Mouse (Mus musculus): ENCODE results near the gene Fbxl12.

DNA sequence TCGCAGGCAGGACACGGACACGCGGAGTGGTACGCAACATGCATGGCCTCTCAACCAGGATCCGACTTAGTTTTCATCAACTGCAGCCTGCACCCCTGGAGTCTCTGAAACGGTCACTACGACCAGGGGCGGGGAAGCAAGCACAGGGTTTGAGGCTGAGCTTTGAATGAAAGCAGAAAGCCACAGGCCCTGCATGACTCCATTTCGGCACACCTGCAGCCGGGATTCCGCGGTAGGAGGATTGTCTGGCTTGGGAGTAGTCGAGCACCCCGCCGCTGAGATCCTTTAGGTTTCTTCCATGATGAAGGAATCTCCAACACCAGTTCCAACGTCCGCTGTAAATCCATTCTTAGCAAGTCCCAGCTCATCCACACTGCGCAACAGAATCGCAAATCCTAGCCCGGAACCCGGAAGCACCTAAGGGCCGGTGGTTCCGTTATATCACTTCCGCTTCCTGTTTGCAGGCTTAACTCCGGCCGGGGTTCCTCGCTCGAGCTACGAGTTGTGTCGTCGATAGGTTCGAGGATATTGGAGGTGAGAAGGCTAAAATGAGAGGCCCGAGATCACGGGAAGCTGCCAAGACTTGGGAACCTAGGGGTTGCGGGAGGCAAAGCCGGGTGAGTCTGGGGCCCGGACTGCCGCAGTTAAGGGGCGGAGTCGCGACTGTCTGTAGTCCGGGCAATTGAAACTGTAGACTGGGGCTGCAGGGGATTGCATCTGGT lies at the start of gene Fbxl12:
- TF ChIP-seq CHD2 (IDR thresholded peaks at IDR 0.05; ENCODE audit: low read depth, low read length): no peak
- TF ChIP-seq HCFC1 (IDR thresholded peaks at IDR 0.05; ENCODE audit: borderline replicate concordance, insufficient read depth, low read length): peak; percentile 57; the same call in 1 of the 2 replicates
- no peak for TF ChIP-seq ZNF384 (IDR thresholded peaks at IDR 0.05; ENCODE audit: low read depth, low read length)
- TF ChIP-seq ZC3H11A (IDR thresholded peaks at IDR 0.05; ENCODE audit: borderline replicate concordance, low read depth, low read length): no peak

Measured in ES-E14 (cell line).